Mouse (Mus musculus): ENCODE measurements around the gene Ly6g6e.
"Not testable (repeated sequence)": the region's sequence is repeated elsewhere in the genome, so short reads cannot be mapped to it uniquely, and the experiment has no call there.

Gene Ly6g6e

GRCm38 (mm10) chr17:35103221-35103690 is 26.6 kb downstream of the Ly6g6e start:
- DNase-seq (ENCODE audit: low read depth) = no peak

GRCm38 (mm10) chr17:35104079-35104478 is 27.4 kb downstream of the Ly6g6e start:
- no peak for DNase-seq (ENCODE audit: low read depth)

DNA sequence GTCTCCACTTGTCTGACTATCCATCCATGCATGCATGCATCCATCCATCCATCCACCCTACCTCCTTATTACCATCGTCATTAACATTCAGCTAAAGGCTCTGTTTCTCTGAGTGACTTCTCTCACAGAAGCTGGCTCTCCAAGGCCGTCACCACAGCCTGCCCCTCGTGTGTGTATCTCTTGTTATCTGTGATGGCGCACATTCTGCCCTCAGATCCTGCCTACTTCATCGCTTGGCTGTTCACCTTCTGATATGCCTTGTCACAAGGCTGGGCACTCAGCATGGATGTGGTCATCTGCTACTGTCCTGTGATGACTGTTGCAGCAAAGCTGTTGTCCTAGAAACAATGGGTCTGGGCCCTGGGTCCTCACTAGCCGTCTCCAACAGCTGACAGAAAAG is 28.1 kb downstream of the Ly6g6e start:
- no peak for DNase-seq (ENCODE audit: low read depth)

- DNase-seq (ENCODE audit: low read depth) = peak; percentile 50
These were observed 29.2 kb downstream of the Ly6g6e start for GRCm38 (mm10) chr17:35105740-35106389.

GRCm38 (mm10) chr17:35106522-35106921 is 29.8 kb downstream of the Ly6g6e start:
- DNase-seq (ENCODE audit: low read depth) = no peak

GRCm38 (mm10) chr17:35108097-35108496 is 31.4 kb downstream of the Ly6g6e start, which contains the start of gene Ly6g5c:
Gene Ly6g5c, plus strand, starts transcription at chr17:35108279.
- no peak for DNase-seq (ENCODE audit: low read depth)

DNA sequence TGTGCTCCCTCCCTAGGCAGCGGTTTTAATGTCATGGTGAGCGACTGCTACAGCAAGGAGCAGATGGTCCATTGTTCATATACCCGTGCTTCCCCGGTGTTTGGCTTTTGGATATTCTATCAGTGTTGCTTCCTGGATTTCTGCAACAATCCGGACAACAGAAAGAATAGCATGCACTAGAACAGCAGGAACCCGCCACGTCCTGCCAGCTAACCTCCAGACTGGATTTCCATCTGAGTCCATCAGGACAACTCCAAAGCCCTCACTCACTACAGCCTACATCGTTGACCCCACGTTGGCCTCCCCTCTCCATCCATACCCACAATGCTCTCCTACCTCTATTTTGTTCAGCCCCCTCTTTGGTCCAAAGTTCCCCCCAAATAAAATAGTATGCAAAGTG is 35.1 kb downstream of the Ly6g6e start:
- no peak for DNase-seq (ENCODE audit: low read depth)

DNA sequence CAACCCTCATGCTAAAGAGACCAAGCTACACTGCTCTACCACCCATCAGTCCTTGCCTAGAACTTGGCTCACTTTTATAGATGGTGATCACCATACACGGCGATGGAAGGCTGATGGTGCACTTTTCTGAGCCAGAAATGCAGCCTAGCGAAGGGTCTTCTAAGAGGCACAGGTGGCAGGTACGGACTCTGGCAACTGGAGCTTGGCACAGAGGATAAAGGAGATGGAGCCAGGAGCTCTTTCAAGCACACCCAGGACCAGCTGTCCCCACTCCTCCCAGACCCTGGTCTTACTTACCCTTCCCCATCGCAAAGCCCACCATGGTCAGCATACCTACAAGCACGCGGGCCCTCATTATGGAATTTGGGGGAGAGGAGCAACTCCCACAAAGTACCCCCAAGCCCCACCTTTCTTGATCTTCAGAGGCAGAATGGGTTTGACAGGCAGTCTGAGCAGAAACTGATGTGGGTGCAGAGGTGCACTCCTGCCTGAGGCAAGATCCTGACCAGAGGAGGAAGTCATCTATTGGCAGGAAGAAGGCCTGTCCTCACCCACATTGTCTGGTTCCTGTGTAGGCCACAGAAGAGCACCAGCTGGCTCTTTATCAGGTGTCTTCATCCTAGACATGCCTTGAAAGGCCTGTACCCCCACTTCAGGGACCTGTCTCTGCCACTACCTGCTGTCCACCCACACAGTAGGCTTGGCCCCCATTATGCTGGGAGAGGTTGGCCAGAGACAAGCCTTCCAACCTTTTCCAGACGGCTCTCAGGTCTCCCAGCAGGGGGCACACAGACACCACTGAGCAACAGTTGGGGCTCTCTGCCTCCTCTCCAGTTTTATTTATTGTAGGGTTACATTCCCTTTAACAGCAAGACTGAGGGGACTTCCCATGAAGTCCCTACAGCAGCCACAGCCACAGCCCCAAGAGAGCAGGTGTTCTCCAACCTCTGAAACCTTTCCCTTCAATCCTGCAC is 38.6 kb downstream of the Ly6g6e start, which contains the start of gene Ly6g5b:
TSS of gene Ly6g5b (minus strand) at position 383 of the 974 bp plus-strand sequence.
- DNase-seq (ENCODE audit: low read depth) = peak; percentile 73

- DNase-seq (ENCODE audit: low read depth) = no peak
These were observed 44.0 kb downstream of the Ly6g6e start for GRCm38 (mm10) chr17:35120745-35121142.

GRCm38 (mm10) chr17:35121143-35121799 is 44.6 kb downstream of the Ly6g6e start, which contains the start of gene Gpank1:
Gene Gpank1, plus strand, starts transcription at chr17:35121455.
- peak; percentile 97 for DNase-seq (ENCODE audit: low read depth)

GRCm38 (mm10) chr17:35121871-35122303 is 45.2 kb downstream of the Ly6g6e start, which contains the start of gene Csnk2b:
Gene Csnk2b, minus strand, starts transcription at chr17:35122053.
- peak; percentile 71 for DNase-seq (ENCODE audit: low read depth)

- not testable (repeated sequence) for DNase-seq (ENCODE audit: low read depth)
These were observed 46.6 kb downstream of the Ly6g6e start for GRCm38 (mm10) chr17:35123287-35123686.

DNA sequence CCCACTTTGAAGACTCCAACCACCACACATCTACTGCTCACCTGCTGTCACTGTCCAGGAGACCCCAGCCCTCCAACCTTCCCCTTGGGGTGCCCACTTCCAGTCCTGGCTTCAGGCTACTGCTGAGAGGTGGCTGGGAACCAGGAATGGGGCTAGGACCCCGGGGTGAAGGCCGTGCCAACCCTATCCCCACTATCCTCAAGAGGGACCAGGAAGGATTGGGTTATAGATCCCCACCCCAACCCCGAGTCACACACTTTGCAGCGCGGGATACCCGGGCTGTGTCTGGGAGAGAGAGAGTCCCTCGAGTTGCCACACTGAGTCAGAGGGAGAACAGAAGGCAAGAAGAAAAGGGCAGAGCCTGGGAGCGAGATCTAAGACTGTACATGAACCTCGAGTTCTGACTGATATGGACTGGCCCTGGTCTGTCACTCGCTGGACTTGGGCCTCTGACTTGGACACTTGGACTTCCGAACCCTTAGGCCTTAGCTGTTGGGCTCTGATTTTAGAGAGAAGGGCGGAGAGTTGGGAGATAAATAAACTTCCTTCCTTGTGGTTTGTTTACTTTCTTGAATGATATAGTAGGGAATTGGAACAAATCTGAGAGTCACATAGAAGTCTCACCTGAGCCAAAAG is 47.7 kb downstream of the Ly6g6e start:
- DNase-seq (ENCODE audit: low read depth) = not testable (repeated sequence)

- DNase-seq (ENCODE audit: low read depth) = no peak
These were observed 48.4 kb downstream of the Ly6g6e start for GRCm38 (mm10) chr17:35125081-35125480.

GRCm38 (mm10) chr17:35125578-35125977 is 48.9 kb downstream of the Ly6g6e start:
- no peak for DNase-seq (ENCODE audit: low read depth)

DNA sequence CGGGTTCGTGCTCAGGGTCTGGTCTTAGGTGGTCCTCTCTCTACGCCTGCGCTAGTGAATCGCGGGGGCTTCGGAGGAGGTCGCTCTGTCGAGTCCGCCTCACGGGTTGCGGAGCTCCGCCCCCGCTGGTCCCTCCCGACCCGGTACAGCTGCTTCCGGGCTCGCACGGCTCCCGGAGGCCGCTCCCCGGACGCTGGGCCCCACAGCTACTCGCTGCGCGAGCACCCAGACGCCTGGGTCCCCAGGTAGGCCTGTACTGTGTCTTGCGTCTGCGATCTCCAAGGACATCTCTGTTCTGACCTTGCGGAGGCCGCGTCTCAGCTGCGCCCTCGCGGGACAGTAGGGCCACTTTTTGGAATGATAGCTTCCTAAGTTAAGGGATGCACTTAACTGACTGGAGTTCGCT is 49.5 kb downstream of the Ly6g6e start, which contains the start of gene D17H6S53E:
TSS of gene D17H6S53E (plus strand) at position 168 of the 406 bp plus-strand sequence.
- peak; percentile 82 for DNase-seq (ENCODE audit: low read depth)

GRCm38 (mm10) chr17:35127017-35127416 is 50.3 kb downstream of the Ly6g6e start:
- DNase-seq (ENCODE audit: low read depth) = no peak
